Mouse (Mus musculus) ES-E14 (cell line): Measurements from ENCODE around the gene Nop2.

Source experiments
- CHD2 ChIP-seq: IDR thresholded peaks from 2 replicates; pipeline ENCODE4 v1.6.1; 2014; ENCODE audit warnings: mild to moderate bottlenecking, low read depth, low read length, inconsistent platforms
- HCFC1 ChIP-seq: IDR thresholded peaks from 2 replicates; pipeline ENCODE4 v1.6.1; 2012; ENCODE audit warnings: low read length, inconsistent platforms, borderline replicate concordance; ENCODE audit not compliant: insufficient read depth
- MAFK ChIP-seq: IDR thresholded peaks from 2 replicates; pipeline ENCODE4 v1.6.1; 2014; ENCODE audit warnings: mild to moderate bottlenecking, low read depth, low read length, inconsistent platforms; ENCODE audit not compliant: insufficient read depth
- ZNF384 ChIP-seq: IDR thresholded peaks from 2 replicates; pipeline ENCODE4 v1.6.1; 2012; ENCODE audit warnings: low read depth, low read length, inconsistent platforms

GRCm38 (mm10) chr6:125107705-125108104 is 24.0 kb upstream of the Nop2 start:
- TF ChIP-seq CHD2 (no peak), ZNF384 (no peak), MAFK (no peak), HCFC1 (no peak)
